Mouse (Mus musculus) forebrain, postnatal 0 days (tissue): ENCODE data around the gene Slc36a3. TPM values are rescaled to one million over a fixed set of nuclear protein-coding genes. Genes with fewer than 3 reads are reported as not detected.

Experiments
- ATAC-seq: fragments of 200-750 bp; cut with Nextera tagmentation; 2 replicates; pipeline ENCODE4 v1.8.0; 2017; ENCODE audit warnings: mild to moderate bottlenecking, moderate library complexity
- DNase-seq: peaks from one replicate; pipeline ENCODE4 v3.0.0-alpha.2; 2015
- H3K27ac ChIP-seq: fragments of 300-500 bp; sonication (generic); 2 replicates; pipeline ENCODE4 v1.5.1; 2014; ENCODE audit warnings: low read depth, mild to moderate bottlenecking, antibody characterized with exemption, low read length, moderate library complexity, mixed read lengths
- H3K27me3 ChIP-seq: fragments of 300-500 bp; sonication (generic); 2 replicates; pipeline ENCODE4 v1.6.1; 2014; ENCODE audit warnings: mild to moderate bottlenecking, low read length, mixed read lengths; ENCODE audit not compliant: insufficient read depth
- H3K36me3 ChIP-seq: fragments of 300-500 bp; sonication (generic); 2 replicates; pipeline ENCODE4 v1.6.1; 2014; ENCODE audit warnings: mild to moderate bottlenecking, moderate library complexity; ENCODE audit not compliant: insufficient read depth
- H3K4me1 ChIP-seq: fragments of 300-500 bp; sonication (generic); 2 replicates; pipeline ENCODE4 v1.6.1; 2014; ENCODE audit warnings: antibody characterized with exemption; ENCODE audit not compliant: insufficient read depth
- H3K4me2 ChIP-seq: fragments of 300-500 bp; sonication (generic); 2 replicates; pipeline ENCODE4 v1.6.1; 2014; ENCODE audit warnings: low read depth, mild to moderate bottlenecking, moderate library complexity
- H3K4me3 ChIP-seq: fragments of 300-500 bp; sonication (generic); 2 replicates; pipeline ENCODE4 v1.5.1; 2014; ENCODE audit warnings: low read depth, low read length, mixed read lengths
- H3K9ac ChIP-seq: fragments of 300-500 bp; sonication (generic); 2 replicates; pipeline ENCODE4 v1.6.1; 2014; ENCODE audit warnings: mild to moderate bottlenecking
- H3K9me3 ChIP-seq: fragments of 300-500 bp; sonication (generic); 2 replicates; pipeline ENCODE4 v1.6.1; 2016; ENCODE audit warnings: low read length
- CTCF ChIP-seq: sonication (generic); IDR thresholded peaks from 2 replicates; pipeline ENCODE4 v1.5.1; 2016; ENCODE audit warnings: antibody characterized with exemption, control low read depth, low read depth
- WGBS: fragments of 180-500 bp; shearing (Covaris S2); extraction: QIAGEN DNeasy Blood & Tissue Kit; methylation state at CpG from one replicate; pipeline ENCODE4 v1.1.7; 2014; 5-methylcytosine and 5-hydroxymethylcytosine counted together
- polyA plus RNA-seq: library from polyadenylated mRNA; unstranded; fragments of >200 nt; fragmentation: Nextera tagmentation; extraction: Ambion mirVana; gene quantifications from 2 replicates; pipeline ENCODE4 v1.2.1, GENCODE M21; 2015
- total RNA-seq: library from RNA; depleted of rRNA; stranded (reverse); fragments of >200 nt; gene quantifications from 2 replicates; pipeline ENCODE4 v1.2.3, GENCODE M21; 2014

Slc36a3 gene
- total and polyA plus RNA-seq, 2 experiments from 2014 or later: not detected

DNA sequence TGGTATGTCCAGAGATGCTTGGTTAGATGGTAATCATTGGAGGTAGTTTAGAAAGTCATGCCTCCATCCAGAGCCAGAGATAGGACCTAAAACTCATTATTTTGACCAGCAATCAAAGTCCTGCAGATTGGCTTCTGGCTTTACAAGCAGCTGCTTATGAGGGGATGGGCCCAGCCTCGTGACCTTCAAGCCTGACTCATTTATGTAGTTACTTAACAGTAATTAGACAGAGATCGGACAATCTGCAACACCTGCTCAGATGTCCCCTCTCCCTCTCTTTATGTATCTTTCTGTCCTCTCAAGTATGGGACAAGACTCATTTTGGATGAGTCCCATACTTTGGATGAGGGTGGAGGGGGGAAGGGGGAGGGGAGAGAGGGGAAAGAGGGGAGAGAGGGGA, 61.6 kb downstream of the Slc36a3 start:
- no peak for TF ChIP-seq CTCF
- Histone ChIP-seq H3K9me3 (no peaks in the 10 kb centered on the region), H3K4me2 (no peak overlapping the region), H3K9ac (no peak overlapping the region), H3K27me3 (no peaks in the 10 kb centered on the region), H3K36me3 (no peaks in the 10 kb centered on the region), H3K4me1 (no peaks in the 10 kb centered on the region), H3K27ac (no peak overlapping the region), H3K4me3 (no peak overlapping the region)
- 62% methylated on average over 2 of the region's 2 CpGs for WGBS
- DNase-seq: no peak
- no peak for ATAC-seq

GRCm38 (mm10) chr11:55087006-55087405, 64.5 kb downstream of the Slc36a3 start:
- Histone ChIP-seq H3K4me3 (no peak overlapping the region), H3K9ac (no peak overlapping the region), H3K36me3 (no peaks in the 10 kb centered on the region), H3K4me1 (no peaks in the 10 kb centered on the region), H3K9me3 (no peaks in the 10 kb centered on the region), H3K4me2 (no peak overlapping the region), H3K27me3 (no peaks in the 10 kb centered on the region), H3K27ac (no peak overlapping the region)
- ATAC-seq: peak; percentile 67
- peak; percentile 88 for DNase-seq
- peak; percentile 96 for TF ChIP-seq CTCF
- WGBS: 6% methylated on average over 10 of the region's 10 CpGs

- Histone ChIP-seq H3K9ac (no peak overlapping the region), H3K9me3 (no peaks in the 10 kb centered on the region), H3K4me2 (no peak overlapping the region), H3K36me3 (no peaks in the 10 kb centered on the region), H3K4me1 (no peaks in the 10 kb centered on the region), H3K27ac (no peak overlapping the region), H3K4me3 (no peak overlapping the region), H3K27me3 (no peaks in the 10 kb centered on the region)
- 70% methylated on average over 5 of the region's 5 CpGs for WGBS
- no peak for TF ChIP-seq CTCF
- DNase-seq (no peak), ATAC-seq (no peak)
These were observed 66.1 kb downstream of the Slc36a3 start for GRCm38 (mm10) chr11:55085396-55085795.

DNA sequence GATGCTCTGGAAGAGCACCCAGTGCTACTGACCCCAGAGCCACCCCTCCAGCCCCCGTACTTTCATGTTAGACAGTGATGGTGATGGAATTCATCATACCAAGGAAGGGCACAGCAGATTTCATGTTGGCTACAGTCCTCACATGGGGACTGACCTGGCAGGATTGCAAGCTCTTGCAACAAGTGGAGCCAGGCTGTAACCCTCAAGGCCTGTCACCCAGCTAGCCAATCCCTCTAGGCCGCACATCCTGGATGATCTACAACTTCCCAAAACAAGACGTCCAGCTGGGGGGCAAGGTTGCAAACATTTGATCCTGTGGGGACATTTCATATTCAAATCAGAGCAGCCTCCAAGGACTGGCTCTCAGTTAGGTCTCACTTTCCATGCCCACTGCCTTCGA, 66.9 kb downstream of the Slc36a3 start:
- no peak for TF ChIP-seq CTCF
- H3K36me3 ChIP-seq: no peaks in the 10 kb centered on the region
- H3K27me3 ChIP-seq: no peaks in the 10 kb centered on the region
- H3K4me2 ChIP-seq: no peak overlapping the region
- 80% methylated on average over 4 of the region's 4 CpGs for whole genome bisulfite sequencing
- no peaks in the 10 kb centered on the region for H3K4me1 ChIP-seq
- no peak for DNase-seq
- H3K9me3 ChIP-seq: no peaks in the 10 kb centered on the region
- H3K9ac ChIP-seq: no peak overlapping the region
- H3K4me3 ChIP-seq: no peak overlapping the region
- ATAC-seq: no peak
- no peak overlapping the region for H3K27ac ChIP-seq

GRCm38 (mm10) chr11:55081206-55081605, 70.3 kb downstream of the Slc36a3 start:
- Histone ChIP-seq H3K4me2 (no peak overlapping the region), H3K9me3 (no peaks in the 10 kb centered on the region), H3K27ac (no peak overlapping the region), H3K9ac (no peak overlapping the region), H3K4me1 (peaks cover 5% of the 10 kb centered on the region; the same call in 1 of the 2 replicates), H3K27me3 (no peaks in the 10 kb centered on the region), H3K4me3 (no peak overlapping the region), H3K36me3 (no peaks in the 10 kb centered on the region)
- 89% methylated on average over 9 of the region's 9 CpGs for WGBS
- ATAC-seq (no peak), DNase-seq (no peak)
- TF ChIP-seq CTCF: no peak

DNA sequence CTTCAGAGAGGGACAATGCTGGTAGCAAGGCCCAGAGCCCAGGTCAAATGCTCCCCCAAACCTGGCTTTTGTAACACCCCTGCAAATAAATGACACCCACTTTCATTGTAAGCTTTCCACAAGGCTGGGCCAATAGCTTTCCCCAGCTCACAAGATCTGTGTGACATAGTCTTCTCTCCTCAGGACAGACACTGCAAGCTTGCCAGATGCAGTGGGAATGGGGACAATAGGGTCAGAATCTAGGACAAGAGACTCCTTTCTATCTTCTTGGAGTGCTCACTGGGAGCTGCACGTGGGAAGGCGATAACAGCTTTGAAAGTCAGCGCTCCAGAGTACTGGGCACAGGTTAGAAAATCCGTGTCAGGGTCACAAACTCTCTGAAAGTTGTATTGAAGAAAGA, 72.3 kb downstream of the Slc36a3 start:
- ATAC-seq (no peak), DNase-seq (no peak)
- Histone ChIP-seq H3K9me3 (no peaks in the 10 kb centered on the region), H3K4me3 (no peak overlapping the region), H3K27me3 (no peaks in the 10 kb centered on the region), H3K4me2 (no peak overlapping the region), H3K4me1 (peaks cover 5% of the 10 kb centered on the region; the same call in 1 of the 2 replicates), H3K27ac (no peak overlapping the region), H3K9ac (no peak overlapping the region), H3K36me3 (no peaks in the 10 kb centered on the region)
- WGBS: 69% methylated on average over 4 of the region's 4 CpGs
- no peak for TF ChIP-seq CTCF

- 43% methylated on average over 3 of the region's 3 CpGs for WGBS
- Histone ChIP-seq H3K27me3 (no peaks in the 10 kb centered on the region), H3K4me2 (no peak overlapping the region; the same call in 1 of the 2 replicates), H3K4me3 (no peak overlapping the region; the same call in 1 of the 2 replicates), H3K27ac (no peak overlapping the region), H3K9ac (no peak overlapping the region), H3K9me3 (no peaks in the 10 kb centered on the region), H3K36me3 (no peaks in the 10 kb centered on the region), H3K4me1 (peaks cover 5% of the 10 kb centered on the region; the same call in 1 of the 2 replicates)
- DNase-seq: no peak
- no peak for TF ChIP-seq CTCF
- no peak for ATAC-seq
These were observed 73.0 kb downstream of the Slc36a3 start for GRCm38 (mm10) chr11:55078502-55078901.
